Mouse (Mus musculus) large intestine, adult 2 months (tissue): ENCODE measurements around the gene Nuak1. TPM values are rescaled to one million over a fixed set of nuclear protein-coding genes. Genes with fewer than 3 reads are reported as not detected.
A peak's percentile ranks its signal among the peaks of the same experiment; 100 is the strongest.
"Not testable (repeated sequence)": the region's sequence is repeated elsewhere in the genome, so short reads cannot be mapped to it uniquely, and the experiment has no call there.

Source experiments
- DNase-seq: peaks from one replicate; pipeline ENCODE4 v3.0.0-alpha.2; 2012; ENCODE audit warnings: low read depth, low spot score
- WGBS: fragments of 180-500 bp; shearing (Covaris S2); methylation state at CpG from one replicate; pipeline ENCODE4 v1.1.7; 2018; 5-methylcytosine and 5-hydroxymethylcytosine counted together
- polyA plus RNA-seq: library from polyadenylated mRNA; depleted of rRNA; stranded (reverse); fragments of >200 nt; gene quantifications from 2 replicates; pipeline ENCODE4 v1.2.3, GENCODE M21; 2012; rRNA removed

Nuak1 gene
- polyA plus RNA-seq, result 1.5 and 3.5 TPM in 2 replicates

DNA sequence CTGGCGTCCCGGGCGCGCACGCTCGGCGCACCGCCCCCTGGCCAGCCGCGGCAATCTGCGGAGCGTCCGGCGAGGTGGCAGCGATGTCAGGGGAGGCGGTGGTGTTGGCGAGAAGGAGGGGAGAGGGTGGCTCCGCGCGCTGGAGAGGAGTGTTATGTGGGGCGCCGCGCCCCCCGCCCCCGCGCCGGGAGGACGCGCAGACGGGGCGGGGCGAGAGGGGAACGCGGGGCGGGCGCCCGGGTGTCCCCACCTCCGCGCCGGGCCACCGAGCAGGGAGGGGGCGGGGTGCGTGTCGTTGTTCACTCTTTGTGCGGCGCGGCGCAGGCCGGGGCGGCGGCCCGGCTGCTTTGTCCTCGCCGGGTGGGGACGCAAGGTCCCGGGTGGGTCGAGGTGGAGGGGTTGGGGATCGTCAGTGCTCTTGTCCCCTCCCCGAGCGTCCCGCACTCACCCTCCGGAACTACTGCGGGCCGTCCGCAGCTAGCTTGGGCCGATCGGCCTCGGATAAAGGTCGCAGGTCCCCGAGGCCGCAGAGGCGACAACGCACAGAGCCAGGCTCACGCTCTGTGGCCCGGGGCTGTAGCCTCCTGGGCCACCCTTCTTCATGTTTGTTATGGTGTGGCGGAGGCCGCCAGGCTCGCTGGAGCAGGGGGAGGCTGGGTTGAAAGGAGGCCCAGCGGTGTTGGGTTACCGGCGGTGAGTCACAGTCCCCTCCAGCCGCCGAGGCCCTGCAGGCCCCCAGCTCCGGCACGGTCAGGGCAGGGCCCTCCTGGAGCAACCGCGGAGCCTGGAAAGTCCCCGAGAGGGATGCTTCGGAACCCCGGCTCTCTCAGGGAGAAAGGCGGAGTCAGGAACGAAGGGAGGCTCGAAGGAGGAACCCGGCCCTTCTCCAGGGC lies at the start of gene Nuak1:
TSS of gene Nuak1 (minus strand) at position 57 of the 893 bp plus-strand sequence.
- DNase-seq, result peak; percentile 39
- under 1% methylated on average over 92 of the region's 94 CpGs for WGBS

DNA sequence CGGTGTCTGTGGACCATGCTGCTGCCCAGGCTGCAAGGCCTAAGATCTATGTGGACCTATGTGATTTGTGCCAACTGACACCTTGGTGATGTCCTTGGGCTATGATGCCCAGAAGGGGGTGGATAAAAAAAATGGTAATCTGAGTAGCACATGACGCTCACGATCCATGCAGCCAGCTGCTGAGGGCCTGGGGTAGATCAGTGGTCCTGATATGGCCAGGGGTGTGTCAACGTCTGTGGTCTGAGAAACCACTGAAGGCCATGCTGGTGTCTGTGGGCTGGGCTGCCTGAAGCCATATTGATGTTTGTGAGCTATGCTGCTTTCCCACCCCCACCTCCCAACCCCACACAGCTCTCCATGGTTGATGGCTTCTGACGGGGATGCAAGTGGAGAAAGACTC lies 49.7 kb upstream of the Nuak1 start:
- WGBS, result 91% methylated on average over 5 of the region's 5 CpGs
- DNase-seq, result no peak

DNA sequence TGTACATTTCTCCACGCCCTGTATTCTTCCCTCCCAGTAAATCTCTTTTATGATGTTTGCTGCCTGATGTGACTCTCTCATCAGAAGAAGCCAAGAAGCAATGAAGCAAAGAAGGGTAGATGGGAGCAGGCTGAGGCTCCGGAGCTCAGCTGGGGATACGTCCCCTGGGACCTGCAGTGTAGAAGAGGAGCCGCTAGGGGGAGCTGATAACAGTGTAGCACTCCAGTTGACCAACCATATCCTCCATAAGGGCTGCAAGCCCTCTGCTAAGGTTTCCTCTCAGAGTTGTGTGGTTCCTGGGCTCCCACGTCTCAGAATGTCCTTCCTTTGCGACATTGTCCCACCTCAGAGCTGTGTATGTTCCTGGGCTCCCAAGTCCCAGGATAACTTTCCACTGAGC lies 47.9 kb upstream of the Nuak1 start:
- DNase-seq, result peak; percentile 32
- WGBS, result 40% methylated on average over 6 of the region's 6 CpGs

DNA sequence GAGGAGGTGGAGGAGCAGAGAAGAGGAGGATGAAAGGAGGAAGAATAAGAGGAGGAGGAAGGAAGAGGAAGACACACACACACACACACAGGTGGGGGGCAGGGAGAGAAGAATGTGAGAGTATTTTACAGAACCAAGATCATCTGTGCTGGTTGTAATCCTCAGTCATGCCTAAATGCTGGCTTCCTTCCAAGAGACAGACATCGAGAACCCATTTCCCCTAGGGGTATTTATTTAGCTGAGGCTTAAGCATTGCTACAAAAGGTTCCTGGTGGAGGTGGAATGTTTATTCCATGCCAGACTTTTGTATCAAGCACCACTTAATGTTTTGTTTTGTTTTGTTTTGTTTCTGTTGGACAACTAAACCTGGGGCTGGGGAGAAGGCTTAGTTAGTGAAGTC lies 44.3 kb upstream of the Nuak1 start:
- 21% methylated on average over 1 of the region's 1 CpGs for WGBS
- no peak for DNase-seq

DNA sequence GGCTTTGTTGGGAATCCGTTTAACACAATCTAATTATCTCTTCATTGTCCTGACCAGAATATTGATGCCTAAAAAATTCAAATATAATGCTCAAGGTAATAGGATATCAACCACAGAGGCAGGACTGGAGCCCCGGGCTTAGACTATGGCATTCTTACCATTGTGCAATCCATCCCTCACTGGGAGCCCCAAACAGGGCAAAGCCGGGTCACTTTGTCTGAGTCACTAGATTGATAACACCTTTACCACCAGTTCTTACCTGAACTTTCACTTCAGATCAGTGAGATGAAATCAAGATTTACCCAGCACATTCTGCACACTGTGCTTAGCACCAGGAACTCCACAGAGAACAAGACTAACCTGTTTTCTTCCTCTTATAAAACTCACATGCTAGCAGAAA lies 43.2 kb upstream of the Nuak1 start:
- WGBS, result 41% methylated on average over 3 of the region's 3 CpGs
- DNase-seq, result no peak

DNA sequence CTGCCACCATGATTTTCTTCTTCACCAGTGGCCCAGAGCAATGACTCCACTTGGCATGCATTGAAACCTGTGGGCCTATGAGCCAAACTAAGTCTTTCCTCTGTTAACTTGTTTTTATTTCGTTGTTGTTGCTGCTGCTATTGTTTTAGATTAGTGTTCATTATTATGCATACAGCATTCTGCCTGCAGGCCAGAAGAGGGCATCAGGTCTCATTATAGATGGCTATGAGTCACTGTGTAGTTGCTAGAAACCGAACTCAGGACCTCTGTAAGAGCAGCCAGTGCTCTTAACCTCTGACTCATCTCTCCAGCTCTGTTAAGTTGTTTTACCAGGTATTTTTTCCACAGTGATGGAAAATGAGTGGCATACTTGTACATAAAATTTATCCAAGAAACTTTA lies 42.7 kb upstream of the Nuak1 start:
- WGBS, result 82% methylated on average over 2 of the region's 2 CpGs
- DNase-seq, result no peak

DNA sequence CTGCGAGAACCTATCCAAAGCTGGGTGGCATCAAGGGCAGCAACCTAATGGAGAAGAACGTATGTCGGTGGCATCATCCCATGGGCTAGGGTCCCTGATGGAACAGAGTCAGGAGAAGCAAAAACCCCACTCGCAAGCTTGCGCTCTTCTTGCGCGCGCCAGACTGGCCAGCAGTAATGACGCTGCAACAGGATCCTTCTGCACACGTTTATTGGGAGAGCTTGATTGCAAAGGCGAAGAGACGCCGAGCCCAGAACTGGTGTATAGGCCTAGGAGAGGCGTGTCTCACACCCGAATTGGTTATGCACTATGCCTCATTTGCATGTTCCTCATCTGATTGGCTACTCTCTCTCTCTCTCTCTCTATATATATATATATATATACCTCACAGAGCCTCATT lies 42.0 kb upstream of the Nuak1 start:
- DNase-seq, result not testable (repeated sequence)
- WGBS, result 93% methylated on average over 15 of the region's 15 CpGs

DNA sequence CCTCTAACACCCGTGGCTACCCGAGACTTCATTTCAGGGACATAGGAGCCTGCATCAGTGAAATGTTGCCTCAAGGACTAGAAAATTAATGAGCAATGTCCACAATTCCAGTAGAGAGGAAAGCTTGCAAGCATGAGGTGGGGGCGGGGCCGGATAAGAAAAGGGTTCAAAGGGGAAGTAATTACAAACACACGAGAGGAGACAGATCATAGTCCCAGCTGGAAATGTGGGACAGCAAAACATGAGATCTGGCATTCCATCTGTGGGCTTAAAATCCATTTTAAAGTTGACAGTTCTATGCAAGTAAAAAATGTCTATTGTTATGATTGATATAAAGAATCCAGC lies 40.9 kb upstream of the Nuak1 start:
- no peak for DNase-seq
- 58% methylated on average over 5 of the region's 5 CpGs for WGBS

DNA sequence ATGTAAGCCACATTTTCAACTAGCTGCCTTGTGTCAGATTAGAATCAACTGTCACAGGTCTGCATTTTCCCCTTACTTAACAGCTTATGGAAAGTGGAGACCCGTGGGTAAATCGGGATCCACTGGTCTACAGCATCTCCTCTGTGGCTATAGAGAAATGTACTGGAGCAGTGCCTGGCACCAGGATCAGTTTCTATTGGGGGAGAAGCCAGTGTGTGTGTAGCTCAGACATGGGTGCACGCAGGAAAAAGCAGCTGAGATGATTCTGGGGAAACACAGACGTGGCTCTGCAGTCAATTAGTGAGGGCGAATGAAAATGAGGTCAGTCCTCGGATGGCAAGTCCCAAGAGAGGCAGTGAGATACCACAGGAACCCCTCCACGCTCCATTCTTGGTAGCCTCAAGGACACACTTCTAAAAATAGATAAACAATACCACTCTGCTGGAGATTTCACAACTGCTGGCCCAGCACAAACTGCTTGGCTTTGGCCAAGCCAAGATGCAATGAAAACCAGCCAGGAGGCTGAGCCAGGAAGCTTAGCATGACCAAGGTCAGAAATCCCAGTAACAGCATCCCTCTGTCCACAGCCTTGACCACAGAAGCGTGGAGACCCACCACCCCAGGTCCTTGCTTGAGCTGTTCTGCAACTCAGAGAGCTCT lies 40.4 kb upstream of the Nuak1 start:
- DNase-seq, result no peak
- 63% methylated on average over 8 of the region's 8 CpGs for WGBS

DNA sequence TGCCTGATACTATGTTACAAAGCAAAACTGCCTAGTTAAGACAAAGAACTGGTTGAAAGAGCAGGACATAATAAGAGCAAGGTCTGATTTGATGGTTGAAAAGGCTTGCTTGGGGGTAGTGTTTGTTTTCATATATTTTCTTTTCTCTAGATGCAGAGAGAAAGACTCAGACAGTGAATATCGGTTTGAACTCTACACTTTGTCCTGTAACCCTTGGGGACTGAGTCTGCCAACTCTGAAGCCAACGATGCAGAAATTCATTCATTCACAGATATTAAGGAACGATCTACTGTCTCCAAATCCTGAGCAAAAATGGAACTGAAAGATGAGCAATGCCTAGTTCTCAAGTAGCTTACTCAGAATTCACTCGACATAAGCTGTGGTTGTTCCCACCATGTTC lies 39.7 kb upstream of the Nuak1 start:
- DNase-seq, result no peak
- 81% methylated on average over 4 of the region's 4 CpGs for WGBS

DNA sequence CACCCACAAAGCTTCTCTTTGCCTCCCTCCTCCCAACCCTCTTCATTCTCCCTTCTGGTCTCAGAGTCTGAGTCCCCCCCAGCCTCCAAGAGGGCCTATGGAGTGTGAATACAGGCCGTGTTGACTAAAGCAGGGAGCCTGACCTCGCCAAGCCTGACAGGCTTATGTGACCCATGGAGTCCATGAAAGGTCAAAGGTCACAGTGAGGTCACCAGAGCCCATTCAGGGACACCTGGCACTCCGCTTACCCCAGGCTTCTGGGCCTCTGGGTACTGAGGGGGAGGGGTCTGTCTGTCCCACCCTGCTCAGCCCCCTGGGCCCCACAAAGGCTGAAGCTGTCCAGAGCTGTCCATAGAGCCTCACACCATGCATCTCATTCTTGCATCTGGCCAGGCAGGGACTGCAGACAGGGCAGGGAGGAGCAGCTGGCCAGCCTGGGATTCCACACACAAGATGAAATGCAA lies 37.2 kb upstream of the Nuak1 start:
- 51% methylated on average over 3 of the region's 3 CpGs for WGBS
- DNase-seq, result no peak

DNA sequence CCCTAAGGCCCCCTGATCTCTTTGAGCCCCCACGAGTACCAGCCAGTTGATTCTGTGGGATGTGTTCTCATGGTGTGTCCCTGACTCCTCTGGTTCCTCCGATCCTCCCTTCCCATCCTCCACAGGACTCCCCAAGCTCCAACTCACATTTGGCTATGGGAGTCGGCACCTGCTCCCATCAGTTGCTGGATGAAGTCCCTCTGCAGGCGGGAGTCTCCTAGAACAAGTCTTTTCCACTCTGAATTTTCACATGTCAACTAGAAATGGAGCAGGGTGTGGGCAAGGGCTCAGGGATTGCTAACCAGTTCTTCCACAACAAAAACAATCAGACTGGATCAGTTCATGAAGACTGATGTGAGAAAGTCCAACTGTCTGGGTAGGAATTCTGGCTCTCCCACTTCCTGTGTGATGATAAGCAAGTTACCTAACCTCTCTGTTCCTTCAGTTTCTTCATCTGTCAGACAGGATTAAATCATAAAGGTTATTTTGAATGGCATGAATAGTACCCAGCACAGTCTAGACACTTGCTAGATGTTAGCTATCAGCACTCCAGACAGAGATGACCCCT lies 36.7 kb upstream of the Nuak1 start:
- 81% methylated on average over 4 of the region's 4 CpGs for WGBS
- DNase-seq, result no peak

DNA sequence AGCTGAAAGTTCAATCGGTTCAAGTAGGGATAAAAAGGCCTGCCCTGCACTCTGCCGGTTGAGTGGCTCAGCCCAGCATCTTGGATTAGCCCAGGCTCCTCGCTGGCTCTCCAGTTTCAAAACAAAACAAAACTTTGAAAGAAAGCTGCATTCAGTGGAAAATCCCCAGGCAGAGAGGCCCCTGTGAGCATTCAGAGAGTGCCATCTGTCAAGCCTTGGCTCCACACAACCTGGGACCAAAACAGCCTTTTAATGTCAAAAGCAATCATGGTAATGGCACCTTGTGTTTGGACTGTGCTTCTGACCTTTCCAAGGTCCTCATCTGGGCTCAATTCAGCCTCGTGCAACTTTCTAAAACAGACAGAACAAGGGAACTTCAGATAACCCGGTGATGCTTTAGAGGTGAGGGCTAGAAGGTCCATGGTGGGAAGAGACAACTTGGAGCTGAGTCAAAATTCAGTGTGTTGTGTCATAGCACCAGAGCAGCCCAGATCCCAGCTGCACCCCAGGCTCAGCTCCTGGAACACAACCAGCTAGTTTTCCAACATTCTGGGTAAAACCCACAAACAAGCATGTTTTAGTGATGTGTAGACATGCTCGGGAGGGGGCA lies 27.3 kb upstream of the Nuak1 start:
- no peak for DNase-seq
- 45% methylated on average over 6 of the region's 6 CpGs for WGBS

DNA sequence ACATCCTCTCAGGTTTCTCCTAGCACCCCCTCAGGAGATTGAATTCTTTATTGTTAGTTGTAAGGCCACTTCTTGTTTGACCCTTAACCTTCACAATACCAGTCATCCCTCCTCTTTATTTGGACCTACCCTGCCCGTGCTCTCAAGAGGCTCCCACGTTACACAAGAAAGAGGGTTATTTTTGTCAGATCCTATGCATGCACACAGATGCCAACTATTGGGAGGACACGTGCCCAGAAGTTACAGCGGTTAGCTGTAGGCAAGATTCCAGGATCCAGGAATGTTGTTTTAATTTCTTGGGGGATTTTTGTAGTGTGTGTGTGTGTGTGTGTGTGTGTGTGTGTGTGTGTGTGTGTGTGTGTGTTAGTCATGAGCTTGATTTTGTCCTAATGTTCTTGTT lies 25.1 kb upstream of the Nuak1 start:
- no peak for DNase-seq
- 56% methylated on average over 4 of the region's 4 CpGs for WGBS

DNA sequence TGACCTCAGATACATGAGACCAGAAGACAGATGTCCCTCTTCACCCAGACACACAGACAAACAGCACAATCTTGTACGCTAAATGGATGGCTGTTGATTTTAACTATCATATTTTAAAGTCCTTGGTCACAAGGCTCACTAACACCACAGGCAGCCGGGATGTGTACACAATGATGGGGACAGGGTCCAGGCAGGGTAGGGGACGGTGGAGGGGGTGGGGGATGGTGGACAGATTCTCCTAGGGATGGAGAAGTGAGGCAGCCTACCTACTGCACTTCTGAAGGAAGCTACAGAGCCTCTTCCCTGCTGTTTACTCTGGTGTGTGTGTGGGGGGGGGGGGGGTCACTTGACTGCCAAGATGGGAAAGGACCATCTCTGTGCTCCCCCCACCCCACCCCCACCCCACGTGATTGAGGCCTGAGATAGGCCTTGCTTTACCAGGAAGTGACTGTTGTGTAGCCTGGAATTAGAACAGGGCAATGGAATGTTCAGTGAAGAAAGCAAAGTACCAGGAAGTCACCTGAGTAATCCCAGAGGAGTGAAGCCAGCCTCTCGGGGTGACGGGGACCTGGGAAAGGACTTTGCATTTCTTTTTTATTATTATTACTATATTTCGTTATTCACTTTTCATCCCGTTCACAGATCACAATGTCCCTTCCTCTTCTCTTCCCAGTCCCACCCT lies 20.2 kb upstream of the Nuak1 start:
- 42% methylated on average over 8 of the region's 8 CpGs for WGBS
- DNase-seq, result no peak

DNA sequence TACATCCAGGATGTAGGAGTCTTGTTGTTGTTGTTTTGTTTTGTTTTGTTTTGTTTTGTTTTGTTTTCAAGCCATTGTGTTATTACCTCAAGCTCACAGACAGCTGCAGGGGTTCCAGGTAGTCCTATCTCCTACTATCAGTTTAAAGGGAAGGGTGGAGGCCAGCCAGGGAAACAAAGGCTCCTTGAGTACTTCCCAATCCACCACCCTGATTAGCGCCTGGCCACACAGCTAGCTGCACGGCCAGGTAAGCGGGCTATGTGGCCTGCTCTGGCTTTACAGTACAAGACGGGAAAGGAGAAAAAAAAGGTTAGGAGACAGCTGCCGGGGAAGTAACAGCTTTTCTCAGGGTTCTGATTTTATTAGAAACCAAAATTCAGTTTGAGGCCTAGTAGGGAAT lies 17.7 kb upstream of the Nuak1 start:
- no peak for DNase-seq
- 78% methylated on average over 5 of the region's 5 CpGs for WGBS

DNA sequence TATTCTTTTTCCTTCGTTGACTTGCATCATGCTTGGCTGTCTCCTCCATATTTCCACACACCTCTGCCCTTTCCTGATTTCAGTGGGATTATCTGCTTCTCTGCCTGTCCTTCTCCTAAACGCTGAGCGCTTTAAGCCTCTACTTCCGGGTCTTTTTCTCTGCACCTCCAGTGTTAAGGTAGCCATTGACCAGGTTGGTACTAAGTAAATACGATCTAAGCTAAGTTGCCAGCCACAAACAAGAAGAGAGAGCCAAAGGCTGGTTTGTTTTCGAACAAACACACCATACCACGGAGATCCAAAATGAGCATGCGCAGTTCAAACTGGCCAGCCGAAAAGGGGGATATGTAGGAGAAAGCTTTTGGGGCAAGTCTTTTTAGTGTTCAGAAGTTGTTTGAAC lies 17.1 kb upstream of the Nuak1 start:
- DNase-seq, result no peak
- WGBS, result 65% methylated on average over 9 of the region's 9 CpGs

DNA sequence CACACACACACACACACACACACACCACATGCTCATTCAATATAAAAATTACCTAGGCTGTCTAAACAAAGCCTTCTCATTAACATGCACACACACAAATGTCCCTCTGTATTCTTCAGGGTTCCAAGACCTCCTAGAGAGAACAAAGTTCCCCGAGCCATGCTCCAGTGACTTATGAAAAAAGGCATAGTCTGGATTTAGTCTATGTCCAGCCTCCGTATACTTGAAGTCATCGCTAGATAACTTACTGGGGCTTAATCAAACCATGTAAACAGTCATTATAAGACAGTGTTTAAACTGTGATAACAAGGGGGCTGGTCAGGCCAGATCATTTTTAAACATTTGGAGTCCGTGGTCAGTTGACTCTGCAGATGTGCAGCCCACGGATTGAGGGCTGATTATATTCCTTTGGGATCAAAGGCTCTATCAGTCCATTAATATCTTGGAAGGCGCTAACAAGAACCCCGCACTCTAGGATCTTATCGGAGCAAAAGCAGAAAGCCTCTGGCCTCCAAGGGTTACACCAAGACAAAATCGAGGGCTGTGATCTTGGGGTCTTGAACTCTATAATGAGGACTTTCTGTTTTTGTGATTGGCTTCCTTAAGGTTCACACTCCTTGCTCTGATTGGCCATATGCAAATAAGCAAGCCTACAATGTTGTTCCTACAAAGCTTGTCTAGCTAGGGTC lies 16.4 kb upstream of the Nuak1 start:
- 67% methylated on average over 9 of the region's 9 CpGs for WGBS
- no peak for DNase-seq

DNA sequence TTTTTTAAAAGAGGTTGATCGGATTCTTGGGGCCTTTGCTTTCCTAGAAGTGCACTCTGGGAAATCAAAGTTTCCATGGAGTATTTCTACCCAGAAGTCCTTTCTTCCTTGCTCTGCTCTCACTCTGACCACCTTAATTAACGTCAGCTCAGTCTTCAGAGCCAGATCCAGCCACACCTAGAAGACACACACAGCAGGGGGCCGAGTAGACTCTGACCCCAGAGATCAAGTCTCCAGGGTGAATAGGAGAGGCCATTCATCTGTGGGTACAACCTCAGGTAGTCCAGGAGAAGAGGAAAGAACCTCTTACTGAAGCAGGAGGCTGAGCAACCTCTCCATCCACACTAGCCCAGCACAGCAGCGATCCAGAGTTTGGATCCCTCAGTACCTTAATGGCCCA lies 11.5 kb upstream of the Nuak1 start:
- DNase-seq, result no peak
- 44% methylated on average over 4 of the region's 4 CpGs for WGBS
